Mouse (Mus musculus) intestine, embryonic 16.5 days (tissue): ENCODE measurements around the gene Mrgpra1. TPM values are rescaled to one million over a fixed set of nuclear protein-coding genes. Genes with fewer than 3 reads are reported as not detected.
"Not testable (repeated sequence)": the region's sequence is repeated elsewhere in the genome, so short reads cannot be mapped to it uniquely, and the experiment has no call there.

Source experiments
- ATAC-seq: fragments of 200-750 bp; cut with Nextera tagmentation; 2 replicates; pipeline ENCODE4 v1.8.0; 2017; ENCODE audit warnings: moderate TSS enrichment, moderate library complexity
- H3K27ac ChIP-seq: fragments of 300-500 bp; sonication (generic); 2 replicates; pipeline ENCODE4 v1.5.1; 2014; ENCODE audit warnings: mild to moderate bottlenecking, low read length
- H3K27me3 ChIP-seq: fragments of 300-500 bp; sonication (generic); replicated peaks from 2 replicates; pipeline ENCODE4 v1.6.1; 2014; ENCODE audit warnings: low read length, control low read depth, mixed read lengths; ENCODE audit not compliant: control insufficient read depth, insufficient read depth
- H3K36me3 ChIP-seq: fragments of 300-500 bp; sonication (generic); 2 replicates; pipeline ENCODE4 v1.6.1; 2014; ENCODE audit warnings: low read length, control low read depth; ENCODE audit not compliant: control insufficient read depth, insufficient read depth
- H3K4me1 ChIP-seq: fragments of 300-500 bp; sonication (generic); 2 replicates; pipeline ENCODE4 v1.6.1; 2014; ENCODE audit warnings: low read length, control low read depth, mixed read lengths; ENCODE audit not compliant: control insufficient read depth, insufficient read depth
- H3K4me2 ChIP-seq: fragments of 300-500 bp; sonication (generic); 2 replicates; pipeline ENCODE4 v1.6.1; 2014; ENCODE audit warnings: low read depth, low read length, control low read depth
- H3K4me3 ChIP-seq: fragments of 300-500 bp; sonication (generic); 2 replicates; pipeline ENCODE4 v1.5.1; 2014; ENCODE audit warnings: mild to moderate bottlenecking, low read length
- H3K9ac ChIP-seq: fragments of 300-500 bp; sonication (generic); 2 replicates; pipeline ENCODE4 v1.6.1; 2014; ENCODE audit warnings: low read depth, low read length
- H3K9me3 ChIP-seq: fragments of 300-500 bp; sonication (generic); 2 replicates; pipeline ENCODE4 v1.6.1; 2016; ENCODE audit warnings: low read length, control low read depth; ENCODE audit not compliant: control insufficient read depth
- WGBS: fragments of 180-500 bp; shearing (Covaris S2); extraction: QIAGEN DNeasy Blood & Tissue Kit; methylation state at CpG from one replicate; pipeline ENCODE4 v1.1.7; 2014; 5-methylcytosine and 5-hydroxymethylcytosine counted together
- polyA plus RNA-seq: library from polyadenylated mRNA; unstranded; fragments of >200 nt; fragmentation: Nextera tagmentation; extraction: Ambion mirVana; gene quantifications from 2 replicates; pipeline ENCODE4 v1.2.1, GENCODE M21; 2015

Mrgpra1 gene
- polyA plus RNA-seq = not detected in 2 replicates

- Histone ChIP-seq H3K9ac (no peak within 1 kb of the TSS), H3K27me3 (no peaks in the 10 kb centered on the region), H3K4me3 (no peak within 1 kb of the TSS), H3K4me2 (no peak within 1 kb of the TSS), H3K4me1 (no peaks in the 10 kb centered on the region), H3K9me3 (peaks cover 6% of the 10 kb centered on the region; the same call in 1 of the 2 replicates), H3K36me3 (no peaks in the 10 kb centered on the region), H3K27ac (no peak within 1 kb of the TSS)
- no peak for ATAC-seq
- WGBS = 74% methylated on average over 1 of the region's 1 CpGs
Observed at GRCm38 (mm10) chr7:47354140-47354539, at the start of gene Mrgpra1. Mrgpra1 (minus strand) TSS chr7:47354240.

GRCm38 (mm10) chr7:47401125-47401524 lies 47.1 kb upstream of the Mrgpra1 start:
- Histone ChIP-seq H3K27me3 (no peaks in the 10 kb centered on the region), H3K4me1 (no peaks in the 10 kb centered on the region), H3K4me2 (no peak overlapping the region), H3K27ac (no peak overlapping the region), H3K4me3 (no peak overlapping the region), H3K36me3 (no peaks in the 10 kb centered on the region), H3K9ac (no peak overlapping the region), H3K9me3 (no peaks in the 10 kb centered on the region)
- no peak for ATAC-seq

DNA sequence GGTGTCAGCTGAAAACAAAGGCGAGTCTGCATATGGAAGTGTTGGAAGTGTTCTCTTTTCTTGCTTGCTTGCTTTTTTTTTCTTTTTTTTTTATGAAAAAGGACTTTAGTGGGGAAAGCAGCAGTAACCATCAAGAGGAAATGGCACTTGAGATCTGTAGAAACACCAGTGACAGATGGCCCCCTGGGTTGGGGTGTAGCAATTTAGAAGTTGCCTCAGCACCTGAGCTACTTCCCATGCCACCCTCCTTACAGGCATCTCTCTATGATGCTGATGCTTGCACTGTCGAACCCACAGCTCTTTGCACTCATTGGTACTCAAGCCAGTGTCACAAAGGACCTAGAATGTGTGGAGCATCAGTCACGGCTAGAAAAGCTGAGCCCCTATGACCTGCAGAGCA lies 5.6 kb downstream of the Mrgpra1 start:
- no peaks in the 10 kb centered on the region for H3K36me3 ChIP-seq
- H3K27me3 ChIP-seq = no peaks in the 10 kb centered on the region
- H3K4me2 ChIP-seq = no peak overlapping the region
- no peaks in the 10 kb centered on the region for H3K9me3 ChIP-seq
- WGBS = 71% methylated on average over 3 of the region's 3 CpGs
- no peak overlapping the region for H3K27ac ChIP-seq
- H3K4me3 ChIP-seq = no peak overlapping the region
- no peak overlapping the region for H3K9ac ChIP-seq
- no peaks in the 10 kb centered on the region for H3K4me1 ChIP-seq
- ATAC-seq = no peak

DNA sequence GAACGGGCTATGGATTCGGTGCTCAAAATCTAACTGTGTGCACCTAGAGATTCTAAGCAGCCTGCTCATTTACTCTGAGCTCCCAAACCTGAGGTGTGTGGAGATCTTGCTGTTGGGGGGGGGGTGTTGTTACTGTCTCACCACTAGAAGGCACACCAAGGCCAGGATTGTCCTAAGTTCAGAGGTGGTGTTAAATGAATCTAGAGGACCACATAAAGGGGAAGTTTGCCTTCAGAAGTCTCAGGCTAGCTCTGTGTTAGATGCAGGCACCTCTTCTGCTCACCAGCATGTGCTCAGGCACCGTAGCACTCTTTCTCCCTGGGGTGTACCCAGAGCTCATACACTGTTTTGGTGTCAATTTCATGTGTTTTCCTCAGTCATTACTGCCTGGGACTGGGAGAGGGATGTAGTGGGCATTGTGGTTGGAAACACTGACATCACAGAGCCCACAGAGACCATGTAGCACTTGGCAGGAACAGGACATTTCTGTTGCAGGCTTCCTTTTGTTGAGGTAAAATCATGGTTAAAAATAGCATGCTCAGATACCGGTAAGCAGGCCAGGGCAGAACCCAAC lies 8.0 kb downstream of the Mrgpra1 start:
- H3K9ac ChIP-seq = no peak overlapping the region
- WGBS = 76% methylated on average over 4 of the region's 4 CpGs
- no peaks in the 10 kb centered on the region; the same call in 1 of the 2 replicates for H3K9me3 ChIP-seq
- no peak overlapping the region for H3K27ac ChIP-seq
- ATAC-seq = no peak
- no peaks in the 10 kb centered on the region for H3K27me3 ChIP-seq
- H3K4me3 ChIP-seq = no peak overlapping the region
- no peaks in the 10 kb centered on the region for H3K36me3 ChIP-seq
- H3K4me2 ChIP-seq = no peak overlapping the region
- no peaks in the 10 kb centered on the region for H3K4me1 ChIP-seq

- H3K4me3 ChIP-seq, H3K4me2 ChIP-seq, H3K9me3 ChIP-seq, H3K36me3 ChIP-seq, H3K4me1 ChIP-seq, ATAC-seq, H3K27ac ChIP-seq, H3K9ac ChIP-seq, H3K27me3 ChIP-seq: not testable (repeated sequence)
- WGBS = 84% methylated on average over 3 of the region's 3 CpGs
Observed at GRCm38 (mm10) chr7:47341887-47342286, 12.2 kb downstream of the Mrgpra1 start.

- not testable (repeated sequence) for H3K4me1 ChIP-seq, H3K36me3 ChIP-seq, H3K27ac ChIP-seq, ATAC-seq, H3K4me3 ChIP-seq, H3K9me3 ChIP-seq, H3K9ac ChIP-seq, H3K27me3 ChIP-seq, H3K4me2 ChIP-seq
- WGBS = 73% methylated on average over 3 of the region's 3 CpGs
Observed at GRCm38 (mm10) chr7:47341389-47341788, 12.7 kb downstream of the Mrgpra1 start.

DNA sequence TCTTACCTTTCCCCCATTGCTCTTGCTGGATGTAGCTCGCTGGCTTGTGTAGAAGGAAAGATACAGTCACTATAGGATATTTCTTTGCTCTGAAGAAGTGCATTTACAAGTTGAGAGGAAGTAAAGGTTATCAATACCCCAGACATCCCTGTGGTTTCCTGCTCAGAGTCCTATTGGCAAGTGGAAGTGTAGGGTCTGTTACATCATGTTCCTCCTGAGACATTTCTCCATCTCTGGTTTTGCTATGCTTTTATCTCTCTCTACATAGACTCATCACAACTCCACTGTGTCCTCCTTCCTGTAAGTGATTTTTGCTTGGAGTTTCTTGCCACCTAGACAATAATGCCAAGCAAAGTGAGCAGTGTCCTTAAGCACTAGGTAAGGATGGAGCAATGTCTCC lies 35.7 kb downstream of the Mrgpra1 start:
- H3K4me2 ChIP-seq = no peak overlapping the region
- H3K36me3 ChIP-seq = no peaks in the 10 kb centered on the region
- H3K9me3 ChIP-seq = no peaks in the 10 kb centered on the region
- no peak for ATAC-seq
- no peaks in the 10 kb centered on the region for H3K4me1 ChIP-seq
- H3K9ac ChIP-seq = no peak overlapping the region
- no peak overlapping the region for H3K27ac ChIP-seq
- 56% methylated on average over 1 of the region's 1 CpGs for WGBS
- no peak overlapping the region for H3K4me3 ChIP-seq
- no peaks in the 10 kb centered on the region for H3K27me3 ChIP-seq

- Histone ChIP-seq H3K9ac (no peak overlapping the region), H3K36me3 (no peaks in the 10 kb centered on the region), H3K4me2 (no peak overlapping the region), H3K27me3 (no peaks in the 10 kb centered on the region), H3K4me3 (no peak overlapping the region), H3K9me3 (no peaks in the 10 kb centered on the region), H3K27ac (no peak overlapping the region), H3K4me1 (no peaks in the 10 kb centered on the region)
- no peak for ATAC-seq
- WGBS = 36% methylated on average over 4 of the region's 4 CpGs
Observed at GRCm38 (mm10) chr7:47312289-47312688, 41.8 kb downstream of the Mrgpra1 start.

- H3K4me2 ChIP-seq = no peak overlapping the region
- no peaks in the 10 kb centered on the region for H3K4me1 ChIP-seq
- H3K36me3 ChIP-seq = no peaks in the 10 kb centered on the region
- no peak overlapping the region for H3K4me3 ChIP-seq
- H3K9me3 ChIP-seq = no peaks in the 10 kb centered on the region
- 92% methylated on average over 10 of the region's 10 CpGs for WGBS
- no peak overlapping the region for H3K9ac ChIP-seq
- no peaks in the 10 kb centered on the region for H3K27me3 ChIP-seq
- no peak for ATAC-seq
- H3K27ac ChIP-seq = no peak overlapping the region
Observed at GRCm38 (mm10) chr7:47309855-47310254, 44.2 kb downstream of the Mrgpra1 start.

GRCm38 (mm10) chr7:47304661-47305060 lies 49.4 kb downstream of the Mrgpra1 start:
- not testable (repeated sequence) for H3K27ac ChIP-seq, H3K9me3 ChIP-seq, H3K27me3 ChIP-seq, H3K4me2 ChIP-seq, H3K36me3 ChIP-seq, H3K9ac ChIP-seq, ATAC-seq, H3K4me1 ChIP-seq, H3K4me3 ChIP-seq
- 81% methylated on average over 5 of the region's 6 CpGs for WGBS
